Mouse (Mus musculus) C2C12 (cell line): Measurements from ENCODE around the gene Slc47a1. TPM values are rescaled to one million over a fixed set of nuclear protein-coding genes. Genes with fewer than 3 reads are reported as not detected.

ENCODE experiments used
- H3K27me3 ChIP-seq: one replicate; pipeline ENCODE4 v1.6.1; 2011; ENCODE audit not compliant: control insufficient read depth, insufficient read depth, insufficient read length
- H3K36me3 ChIP-seq: one replicate; pipeline ENCODE4 v1.6.1; 2011; ENCODE audit not compliant: control insufficient read depth, insufficient read depth
- H3K4me3 ChIP-seq: one replicate; pipeline ENCODE4 v1.5.1; 2011; ENCODE audit warnings: mild to moderate bottlenecking, control low read depth; ENCODE audit not compliant: poor library complexity, insufficient read depth, severe bottlenecking
- H3K79me2 ChIP-seq: one replicate; pipeline ENCODE4 v1.6.1; 2011; ENCODE audit not compliant: control insufficient read depth, insufficient read depth
- H3K79me3 ChIP-seq: one replicate; pipeline ENCODE4 v1.6.1; 2011; ENCODE audit warnings: low read depth, control low read depth
- H3ac ChIP-seq: one replicate; pipeline ENCODE3; 2011; ENCODE audit warnings: low read depth; ENCODE audit not compliant: control insufficient read depth, insufficient read length
- CEBPB ChIP-seq: IDR thresholded peaks from one replicate; pipeline ENCODE4 v1.6.1; 2011; ENCODE audit warnings: low read depth, mild to moderate bottlenecking, control low read depth, moderate library complexity
- CTCF ChIP-seq: IDR thresholded peaks from one replicate; pipeline ENCODE4 v1.5.1; 2011; ENCODE audit not compliant: control insufficient read depth, insufficient read depth, insufficient read length
- FOSL1 ChIP-seq: IDR thresholded peaks from one replicate; pipeline ENCODE4 v1.8.0; 2011; ENCODE audit warnings: mild to moderate bottlenecking, low read length; ENCODE audit not compliant: poor library complexity, insufficient read depth, severe bottlenecking
- MAX ChIP-seq: IDR thresholded peaks from one replicate; pipeline ENCODE4 v1.6.1; 2011; ENCODE audit warnings: mild to moderate bottlenecking, control low read depth
- MYOD1 ChIP-seq: IDR thresholded peaks from one replicate; pipeline ENCODE4 v1.6.1; 2011; ENCODE audit warnings: low read depth; ENCODE audit not compliant: control insufficient read depth, insufficient read length
- MYOG ChIP-seq: IDR thresholded peaks from one replicate; pipeline ENCODE4 v1.6.1; 2011; ENCODE audit not compliant: control insufficient read depth, insufficient read length; ENCODE audit errors: extremely low read depth
- USF1 ChIP-seq: IDR thresholded peaks from one replicate; pipeline ENCODE4 v1.6.1; 2011; ENCODE audit warnings: low read depth, mild to moderate bottlenecking, control low read depth, moderate library complexity
- polyA plus RNA-seq: library from polyadenylated mRNA; unstranded; fragments of >200 nt; fragmentation: generic; extraction: Trizol; gene quantifications from one replicate; pipeline ENCODE4 v1.2.1, GENCODE M21; 2012; ENCODE audit warnings: missing spikeins

Slc47a1 gene
- polyA plus RNA-seq, 1 experiment: 0.02 TPM

DNA sequence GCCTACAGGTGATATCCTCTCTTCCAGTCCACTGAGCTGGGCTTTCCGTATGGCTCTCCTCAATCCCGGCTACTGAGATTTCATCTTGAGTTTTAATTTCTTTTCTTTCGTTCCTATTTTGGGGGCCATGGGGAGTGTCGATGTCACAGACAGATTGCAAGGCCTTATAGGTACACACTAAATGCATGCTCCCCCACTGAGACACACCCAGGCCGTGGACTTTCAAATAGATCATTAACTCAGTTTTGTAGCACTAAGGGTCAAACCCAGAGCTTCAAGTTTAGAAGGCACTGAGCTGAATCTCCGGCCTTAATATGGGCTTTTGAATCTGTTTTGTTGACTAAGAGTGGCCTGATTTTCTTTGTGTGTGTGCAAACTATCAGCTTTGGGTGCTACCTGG is 23.8 kb downstream of the Slc47a1 start:
- no peaks in the 10 kb centered on the region for H3K36me3 ChIP-seq
- no peaks in the 10 kb centered on the region for H3K79me2 ChIP-seq
- no peak for TF ChIP-seq CTCF
- TF ChIP-seq CEBPB: no peak
- no peak for TF ChIP-seq FOSL1
- no peak for TF ChIP-seq USF1
- no peak for TF ChIP-seq MYOG
- no peak for TF ChIP-seq MAX
- no peak for TF ChIP-seq MYOD1
- no peak overlapping the region for H3ac ChIP-seq
- no peaks in the 10 kb centered on the region for H3K79me3 ChIP-seq
- H3K4me3 ChIP-seq: no peak overlapping the region
- H3K27me3 ChIP-seq: peaks cover 9% of the 10 kb centered on the region

DNA sequence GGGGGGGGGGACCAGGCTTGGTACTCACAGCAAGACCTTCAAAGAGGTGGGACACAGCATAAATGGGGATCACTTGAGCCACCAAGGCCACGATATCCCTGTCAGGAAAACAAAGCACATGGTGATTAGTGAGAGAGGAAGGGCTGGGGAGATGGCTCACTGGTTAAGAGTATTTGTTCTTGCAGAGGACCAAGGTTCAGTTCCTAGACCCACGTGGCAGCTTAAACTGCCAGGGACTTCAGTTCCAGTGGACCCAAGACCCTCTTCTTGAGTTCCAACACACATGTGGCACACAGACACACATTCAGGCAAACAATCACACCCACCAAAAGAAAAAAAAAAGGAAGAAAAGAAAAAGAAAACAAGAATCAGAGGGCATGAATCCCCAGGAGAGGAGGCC is 25.1 kb downstream of the Slc47a1 start:
- Histone ChIP-seq H3K79me3 (no peaks in the 10 kb centered on the region), H3ac (no peak overlapping the region), H3K79me2 (no peaks in the 10 kb centered on the region), H3K4me3 (no peak overlapping the region), H3K27me3 (peaks cover 7% of the 10 kb centered on the region), H3K36me3 (no peaks in the 10 kb centered on the region)
- TF ChIP-seq MAX (no peak), FOSL1 (no peak), CEBPB (no peak), USF1 (no peak), CTCF (no peak), MYOD1 (no peak), MYOG (no peak)

- Histone ChIP-seq H3K36me3 (no peaks in the 10 kb centered on the region), H3K79me3 (no peaks in the 10 kb centered on the region), H3K27me3 (peaks cover 14% of the 10 kb centered on the region), H3K4me3 (no peak overlapping the region), H3K79me2 (no peaks in the 10 kb centered on the region), H3ac (no peak overlapping the region)
- TF ChIP-seq CTCF: no peak
- no peak for TF ChIP-seq FOSL1
- TF ChIP-seq MYOD1: no peak
- no peak for TF ChIP-seq USF1
- no peak for TF ChIP-seq CEBPB
- TF ChIP-seq MYOG: no peak
- no peak for TF ChIP-seq MAX
Measured at GRCm38 (mm10) chr11:61352138-61352651, 25.9 kb downstream of the Slc47a1 start.

- no peak overlapping the region for H3K4me3 ChIP-seq
- H3K79me3 ChIP-seq: no peaks in the 10 kb centered on the region
- no peak overlapping the region for H3ac ChIP-seq
- H3K79me2 ChIP-seq: no peaks in the 10 kb centered on the region
- H3K36me3 ChIP-seq: no peaks in the 10 kb centered on the region
- TF ChIP-seq USF1 (peak; percentile 70), CEBPB (no peak), MAX (peak; percentile 88), CTCF (peak; percentile 64), MYOG (no peak), FOSL1 (no peak), MYOD1 (no peak)
- peaks cover 17% of the 10 kb centered on the region for H3K27me3 ChIP-seq
Measured at GRCm38 (mm10) chr11:61349337-61349736, 28.8 kb downstream of the Slc47a1 start.

DNA sequence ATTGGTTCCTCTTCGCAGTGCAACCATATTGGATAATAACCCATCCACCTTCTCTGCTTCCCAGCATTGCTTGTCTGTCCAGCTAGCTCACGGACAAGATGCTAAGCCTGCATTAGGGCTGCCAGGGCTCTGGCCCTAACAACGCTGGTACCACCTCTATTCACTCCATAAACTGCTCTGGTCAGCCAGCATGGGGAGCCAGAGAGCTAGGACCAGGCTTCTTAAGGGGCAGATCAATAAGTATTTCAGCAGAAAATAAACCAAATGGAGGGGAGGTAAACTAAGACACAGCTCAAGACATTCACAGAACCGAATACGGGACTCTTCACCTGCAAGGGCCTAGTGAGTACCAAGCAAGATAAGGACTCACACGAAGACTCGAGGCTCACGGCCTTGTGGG is 32.0 kb downstream of the Slc47a1 start:
- Histone ChIP-seq H3K36me3 (no peaks in the 10 kb centered on the region), H3K27me3 (peaks cover 34% of the 10 kb centered on the region), H3K79me3 (no peaks in the 10 kb centered on the region), H3ac (no peak overlapping the region), H3K79me2 (no peaks in the 10 kb centered on the region), H3K4me3 (no peak overlapping the region)
- TF ChIP-seq FOSL1 (no peak), USF1 (no peak), MYOD1 (no peak), MYOG (no peak), MAX (no peak), CEBPB (no peak), CTCF (no peak)
